ENCODE assay signal across 8 mouse cellular contexts in genomic region chr11:118362971-118363518, GRCm38 (mm10). TPM values are rescaled to one million over a fixed set of nuclear protein-coding genes. Genes with fewer than 3 reads are reported as not detected.
DNase-seq lines count a peak whose midpoint lies in the region; ATAC-seq and TF ChIP-seq lines count a peak whose summit lies in the region.

No protein-coding gene starts in this region.

- DNase-seq in 3T3-L1 (ENCODE audit: low read depth, low spot score) (peak; percentile 93), Patski (ENCODE audit: low read depth, low spot score) (peak; percentile 75)
- DNase-seq in gastrocnemius, adult 2 months = peak; percentile 88
- DNase-seq in liver, embryonic 11.5 days (ENCODE audit: low spot score) = no peak
- DNase-seq in midbrain, postnatal 0 days (ENCODE audit: low spot score) = peak; percentile 47
- DNase-seq in left cerebral cortex, adult 11 months (ENCODE audit: low spot score) = no peak

- peak overlapping the region; percentile 91 for H3K27ac ChIP-seq in gastrocnemius, adult 2 months
- no peak overlapping the region for H3K27ac ChIP-seq in hindbrain, embryonic 15.5 days (replicated peaks)
- H3K27ac ChIP-seq in liver, embryonic 11.5 days (ENCODE audit: low read depth, low read length) = no peak overlapping the region; the same call in 1 of the 2 replicates
- peak overlapping the region; percentile 43; the same call in 1 of the 2 replicates for H3K27ac ChIP-seq in midbrain, postnatal 0 days (ENCODE audit: low read depth, low read length)

- H3K27me3 ChIP-seq in Patski = no peaks in the 10 kb centered on the region
- H3K27me3 ChIP-seq in hindbrain, embryonic 15.5 days = no peaks in the 10 kb centered on the region
- H3K27me3 ChIP-seq in liver, embryonic 11.5 days (replicated peaks; ENCODE audit: control insufficient read depth, insufficient read depth, low read length) = no peaks in the 10 kb centered on the region
- H3K27me3 ChIP-seq in midbrain, postnatal 0 days (ENCODE audit: insufficient read depth, low read length) = no peaks in the 10 kb centered on the region; the same call in 1 of the 2 replicates

- H3K36me3 ChIP-seq in hindbrain, embryonic 15.5 days = no peaks in the 10 kb centered on the region
- no peaks in the 10 kb centered on the region for H3K36me3 ChIP-seq in liver, embryonic 11.5 days (ENCODE audit: control insufficient read depth, insufficient read depth, low read length)
- no peaks in the 10 kb centered on the region for H3K36me3 ChIP-seq in midbrain, postnatal 0 days (ENCODE audit: insufficient read depth, low read length)

- POLR2A ChIA-PET in Patski (lab: Charles Lee) = interaction anchor here (0.7 to 1.6 kb wide), 4 partner anchors 9 to 27 kb away, joined by 3 to 7 read pairs (median 3); no protein-coding TSS in a partner anchor

- H3K9me3 ChIP-seq in hindbrain, embryonic 15.5 days = no peaks in the 10 kb centered on the region
- no peaks in the 10 kb centered on the region for H3K9me3 ChIP-seq in liver, embryonic 11.5 days (ENCODE audit: control insufficient read depth, low read length)
- no peaks in the 10 kb centered on the region for H3K9me3 ChIP-seq in midbrain, postnatal 0 days (ENCODE audit: low read length)

- peak overlapping the region; percentile 53 for H3K4me3 ChIP-seq in gastrocnemius, adult 2 months
- H3K4me3 ChIP-seq in hindbrain, embryonic 15.5 days = no peak overlapping the region
- no peak overlapping the region for H3K4me3 ChIP-seq in liver, embryonic 11.5 days (ENCODE audit: low read depth, low read length)
- H3K4me3 ChIP-seq in midbrain, postnatal 0 days (ENCODE audit: low read depth, low read length) = no peak overlapping the region

- no peak overlapping the region for H3K9ac ChIP-seq in hindbrain, embryonic 15.5 days
- H3K9ac ChIP-seq in liver, embryonic 11.5 days (ENCODE audit: low read depth, low read length) = no peak overlapping the region
- peak overlapping the region; percentile 33 for H3K9ac ChIP-seq in midbrain, postnatal 0 days (replicated peaks; ENCODE audit: low read length, poor library complexity, severe bottlenecking)

- intact Hi-C loops in gastrocnemius, adult 2 months (cut with DNase I) = no loop called here

- in situ Hi-C loops in Patski (cut with MboI; ENCODE audit: low pct_unique_long_range_greater_than_20kb) = no loop called here

- H3K4me2 ChIP-seq in hindbrain, embryonic 15.5 days = peak overlapping the region; percentile 19; the same call in 1 of the 2 replicates
- H3K4me2 ChIP-seq in liver, embryonic 11.5 days = peak overlapping the region; percentile 18; the same call in 1 of the 2 replicates
- H3K4me2 ChIP-seq in midbrain, postnatal 0 days (ENCODE audit: low read depth, low read length, poor library complexity, severe bottlenecking) = no peak overlapping the region

- TF ChIP-seq CTCF in Patski (IDR thresholded peaks at IDR 0.05) = no peak
- TF ChIP-seq CTCF in gastrocnemius, adult 2 months (IDR thresholded peaks at IDR 0.05) = no peak
- no peak for TF ChIP-seq CTCF in midbrain, postnatal 0 days (IDR thresholded peaks at IDR 0.05)

- peaks cover 9% of the 10 kb centered on the region for H3K4me1 ChIP-seq in hindbrain, embryonic 15.5 days (replicated peaks)
- peaks cover 7% of the 10 kb centered on the region for H3K4me1 ChIP-seq in liver, embryonic 11.5 days (replicated peaks; ENCODE audit: control insufficient read depth, insufficient read depth, low read length)
- peaks cover 7% of the 10 kb centered on the region; the same call in 1 of the 2 replicates for H3K4me1 ChIP-seq in midbrain, postnatal 0 days (ENCODE audit: insufficient read depth, low read length)

- CTCF ChIA-PET in Patski (lab: Charles Lee) = interaction anchor here (1.0 to 1.8 kb wide), 3 partner anchors 12 to 17 kb away, joined by 3 to 5 read pairs (median 5); no protein-coding TSS in a partner anchor

- ATAC-seq in Patski = peak; percentile 67
- no peak for ATAC-seq in hindbrain, embryonic 15.5 days (ENCODE audit: low FRiP score, low read depth)
- no peak for ATAC-seq in liver, embryonic 11.5 days (replicated peaks; ENCODE audit: low FRiP score)
- ATAC-seq in midbrain, postnatal 0 days (ENCODE audit: low FRiP score) = peak; percentile 80
- no peak for ATAC-seq in frontal cortex, adult (ENCODE audit: low TSS enrichment)

- WGBS in hindbrain, embryonic 15.5 days = 16% methylated on average over 8 of the region's 8 CpGs
- WGBS in liver, embryonic 11.5 days = 3% methylated on average over 8 of the region's 8 CpGs
- 12% methylated on average over 8 of the region's 8 CpGs for WGBS in midbrain, postnatal 0 days

RNA-seq across cellular contexts. Expression of gene Timp2, which starts 7.5 kb away (rescaled TPM):
- polyA plus RNA-seq in Patski (2021) = 459 TPM
- total RNA-seq in gastrocnemius, adult 2 months (2021) = 100 to 1,000 TPM in 1 of 2 experiments, 10 to 100 TPM in 1; 70.1 to 115 TPM
- 83.4 and 91.2 TPM in 2 replicates for polyA plus RNA-seq in hindbrain, embryonic 15.5 days (2015; fragmentation: Nextera tagmentation; extraction: Ambion mirVana)
- polyA plus RNA-seq in liver, embryonic 11.5 days (2014; fragmentation: Nextera tagmentation; extraction: Ambion mirVana) = 17.8 and 18.1 TPM in 2 replicates
- 212 and 217 TPM in 2 replicates for total RNA-seq in midbrain, postnatal 0 days (2014; rRNA removed)
- 129 and 140 TPM in 2 replicates for polyA plus RNA-seq in midbrain, postnatal 0 days (2015; fragmentation: Nextera tagmentation; extraction: Ambion mirVana)

RNA-seq across cellular contexts. Expression of gene Cep295nl, which starts 20.7 kb away (rescaled TPM):
- 0.41 TPM for polyA plus RNA-seq in Patski (2021)
- total RNA-seq in gastrocnemius, adult 2 months (2021) = 1 to 10 TPM; 1.0 to 1.1 TPM
- polyA plus RNA-seq in hindbrain, embryonic 15.5 days (2015; fragmentation: Nextera tagmentation; extraction: Ambion mirVana) = 0.08 and 0.34 TPM in 2 replicates
- polyA plus RNA-seq in liver, embryonic 11.5 days (2014; fragmentation: Nextera tagmentation; extraction: Ambion mirVana) = 0.14 TPM in 1 of 2 replicates, not detected in the other
- total RNA-seq in midbrain, postnatal 0 days (2014; rRNA removed) = 0.16 and 0.71 TPM in 2 replicates
- 0.13 and 0.22 TPM in 2 replicates for polyA plus RNA-seq in midbrain, postnatal 0 days (2015; fragmentation: Nextera tagmentation; extraction: Ambion mirVana)

RNA-seq across cellular contexts. Expression of gene Lgals3bp, which starts 38.8 kb away (rescaled TPM):
- 113 TPM for polyA plus RNA-seq in Patski (2021)
- 10 to 100 TPM; 12.0 to 17.0 TPM for total RNA-seq in gastrocnemius, adult 2 months (2021)
- 5.9 and 8.3 TPM in 2 replicates for polyA plus RNA-seq in hindbrain, embryonic 15.5 days (2015; fragmentation: Nextera tagmentation; extraction: Ambion mirVana)
- polyA plus RNA-seq in liver, embryonic 11.5 days (2014; fragmentation: Nextera tagmentation; extraction: Ambion mirVana) = 23.3 and 27.8 TPM in 2 replicates
- total RNA-seq in midbrain, postnatal 0 days (2014; rRNA removed) = 17.4 and 19.0 TPM in 2 replicates
- 14.2 and 14.9 TPM in 2 replicates for polyA plus RNA-seq in midbrain, postnatal 0 days (2015; fragmentation: Nextera tagmentation; extraction: Ambion mirVana)

RNA-seq across cellular contexts. Expression of gene Cant1, which starts 55.8 kb away (rescaled TPM):
- 49.4 TPM for polyA plus RNA-seq in Patski (2021)
- 10 to 100 TPM; 10.7 to 11.6 TPM for total RNA-seq in gastrocnemius, adult 2 months (2021)
- polyA plus RNA-seq in hindbrain, embryonic 15.5 days (2015; fragmentation: Nextera tagmentation; extraction: Ambion mirVana) = 30.8 and 33.7 TPM in 2 replicates
- 21.1 and 21.6 TPM in 2 replicates for polyA plus RNA-seq in liver, embryonic 11.5 days (2014; fragmentation: Nextera tagmentation; extraction: Ambion mirVana)
- total RNA-seq in midbrain, postnatal 0 days (2014; rRNA removed) = 51.5 and 55.3 TPM in 2 replicates
- polyA plus RNA-seq in midbrain, postnatal 0 days (2015; fragmentation: Nextera tagmentation; extraction: Ambion mirVana) = 30.0 and 32.2 TPM in 2 replicates

Comparison
In these comparisons a context has a peak if more than half of its experiments do, and no peak if none do; other contexts are left out.
1. DNase-seq: peak in 3T3-L1 (single experiment), Patski (single experiment), gastrocnemius, adult 2 months (single experiment) and midbrain, postnatal 0 days (single experiment); none in liver, embryonic 11.5 days (single experiment) and left cerebral cortex, adult 11 months (single experiment).
2. ATAC-seq: peak in Patski (single experiment) and midbrain, postnatal 0 days (single experiment); none in hindbrain, embryonic 15.5 days (single experiment), liver, embryonic 11.5 days (single experiment) and frontal cortex, adult (single experiment).
3. H3K27ac ChIP-seq: peak in gastrocnemius, adult 2 months (single experiment) and midbrain, postnatal 0 days (single experiment); none in hindbrain, embryonic 15.5 days (single experiment) and liver, embryonic 11.5 days (single experiment).